Mouse (Mus musculus) megakaryocyte-erythroid progenitor cell, adult 5-6 weeks (primary cell): ENCODE results near the gene Dand5. TPM values are rescaled to one million over a fixed set of nuclear protein-coding genes. Genes with fewer than 3 reads are reported as not detected.
"Not testable (repeated sequence)": the region's sequence is repeated elsewhere in the genome, so short reads cannot be mapped to it uniquely, and the experiment has no call there.

Experiments used
- ATAC-seq: replicated peaks from 2 replicates; pipeline ENCODE4 v1.8.0; 2016; ENCODE audit warnings: mild to moderate bottlenecking, inconsistent platforms; ENCODE audit not compliant: severe bottlenecking, poor library complexity, low FRiP score, low TSS enrichment
- total RNA-seq, 2 experiments: library from RNA; stranded (forward) in 1 of 2; stranded (reverse) in 1 of 2; fragments of 200-1000, 215-1000 nt in 1 of 2; fragments of >200 nt in 1 of 2; fragmentation: Nextera tagmentation in 1 of 2; gene quantifications; 2 replicates each; pipeline ENCODE4 v1.2.3; 2014 to 2017

Gene Dand5
- total RNA-seq, 2 experiments from 2014 or later, result 3.7 to 4.7 TPM

DNA sequence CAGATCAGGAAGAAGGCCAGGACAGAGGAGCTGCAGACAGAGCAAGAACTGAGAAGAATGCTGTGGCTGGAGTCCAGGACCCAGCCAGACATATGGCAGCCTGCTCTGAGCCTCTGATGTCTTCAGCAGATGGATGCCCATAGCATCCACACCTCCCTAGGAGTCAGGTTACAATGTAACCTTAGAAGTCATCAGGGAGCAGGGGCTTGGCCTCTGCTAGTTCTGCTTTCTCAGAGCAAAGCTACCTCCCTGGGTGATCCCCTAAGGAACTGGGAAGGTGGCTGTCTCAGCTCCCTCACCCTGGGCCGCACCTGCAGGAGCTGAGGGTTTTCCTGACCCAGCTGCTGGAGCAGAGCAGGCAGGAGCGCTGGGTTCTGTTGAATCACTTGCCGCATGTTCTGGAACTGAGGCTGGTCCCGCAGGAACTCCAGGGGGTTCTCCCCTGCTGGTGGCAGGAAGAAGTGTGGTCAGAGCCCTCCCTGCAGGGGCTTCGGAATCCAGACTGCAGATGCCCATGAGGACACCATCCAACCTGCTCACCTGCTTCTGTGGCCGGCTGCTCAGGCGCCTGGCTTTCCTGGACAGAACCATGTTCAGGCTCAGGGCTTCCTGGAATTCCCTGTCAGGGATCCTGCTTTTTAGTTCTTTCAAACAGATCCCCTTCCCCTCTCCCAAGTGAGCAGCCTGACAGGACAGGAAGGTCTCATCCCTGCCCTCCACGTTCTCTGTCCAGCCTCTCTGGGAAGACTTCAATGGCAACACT lies 14.7 kb upstream of the Dand5 start:
- ATAC-seq, result no peak

- no peak for ATAC-seq
Measured at GRCm38 (mm10) chr8:84834866-84835855, 12.5 kb upstream of the Dand5 start.

DNA sequence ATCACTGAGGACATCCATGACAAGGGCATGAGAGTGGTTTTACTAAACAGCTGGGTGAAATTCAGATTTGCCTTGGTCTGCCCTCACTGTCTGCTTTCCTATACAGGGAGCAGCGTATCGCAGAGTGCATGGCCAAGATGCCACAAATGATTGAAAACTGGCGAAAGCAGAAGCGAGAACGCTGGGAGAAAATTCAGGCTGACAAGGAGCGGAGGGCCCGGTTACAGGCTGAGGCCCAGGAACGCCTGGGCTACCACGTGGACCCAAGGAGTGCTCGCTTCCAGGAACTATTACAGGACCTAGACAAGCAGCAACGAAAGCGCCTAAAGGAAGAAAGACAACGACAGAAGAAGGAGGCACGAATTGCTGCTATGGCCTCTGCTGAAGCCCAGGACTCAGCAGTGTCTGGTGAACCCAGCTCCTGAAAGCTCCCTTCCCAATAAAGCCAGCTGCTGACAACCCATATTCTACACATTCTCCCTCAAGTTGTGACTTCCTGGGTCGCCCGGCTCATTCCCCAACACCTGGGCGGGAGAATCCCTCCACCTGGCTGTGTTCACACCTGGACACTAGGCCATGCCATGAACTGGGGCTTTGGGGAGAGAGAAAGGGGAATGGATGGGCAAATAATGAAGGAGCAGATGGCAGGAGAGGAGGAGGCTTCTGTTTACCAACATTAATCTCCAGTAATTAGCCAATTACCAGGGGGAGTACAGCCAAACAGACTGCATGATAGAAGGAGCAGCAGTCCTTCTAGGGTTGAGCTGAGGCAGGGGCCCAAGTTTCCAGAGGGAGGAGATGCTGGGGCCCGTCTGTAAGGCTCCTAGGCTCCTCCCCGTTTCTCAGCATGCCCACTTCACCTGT lies 11.6 kb upstream of the Dand5 start:
- ATAC-seq, result no peak

- ATAC-seq, result no peak
Measured at GRCm38 (mm10) chr8:84832759-84833742, 10.4 kb upstream of the Dand5 start.

DNA sequence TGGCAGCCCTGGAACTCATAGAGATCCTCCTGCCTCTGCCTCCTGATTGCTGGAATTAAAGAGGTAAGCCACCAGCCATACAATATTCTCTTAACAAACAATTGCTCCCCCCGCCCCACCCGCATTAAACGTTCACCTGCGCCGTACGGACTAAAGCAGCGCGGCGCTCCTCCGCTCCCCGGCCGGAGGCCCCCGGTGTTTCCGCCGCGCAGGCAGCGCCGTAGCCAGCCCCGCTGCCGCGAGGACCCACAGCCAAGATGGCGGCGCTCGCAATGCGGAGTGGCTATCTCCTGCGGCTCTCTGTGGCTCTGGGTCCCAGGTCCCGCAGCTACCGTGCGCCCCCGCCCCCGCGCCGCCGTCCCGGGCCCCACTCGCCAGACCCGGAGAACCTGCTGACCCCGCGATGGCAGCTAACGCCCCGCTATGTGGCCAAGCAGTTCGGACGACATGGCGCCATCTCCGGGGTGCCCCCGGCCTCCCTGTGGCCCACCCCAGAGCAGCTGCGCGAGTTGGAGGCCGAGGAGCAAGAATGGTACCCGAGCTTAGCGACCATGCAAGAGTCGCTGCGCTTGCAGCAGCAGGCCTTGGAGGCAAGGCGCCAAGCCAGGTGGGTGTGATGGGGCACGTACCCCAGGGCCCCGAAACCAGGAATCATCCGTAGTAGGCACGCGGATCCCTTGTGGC lies 9.6 kb upstream of the Dand5 start:
- peak; percentile 54 for ATAC-seq

DNA sequence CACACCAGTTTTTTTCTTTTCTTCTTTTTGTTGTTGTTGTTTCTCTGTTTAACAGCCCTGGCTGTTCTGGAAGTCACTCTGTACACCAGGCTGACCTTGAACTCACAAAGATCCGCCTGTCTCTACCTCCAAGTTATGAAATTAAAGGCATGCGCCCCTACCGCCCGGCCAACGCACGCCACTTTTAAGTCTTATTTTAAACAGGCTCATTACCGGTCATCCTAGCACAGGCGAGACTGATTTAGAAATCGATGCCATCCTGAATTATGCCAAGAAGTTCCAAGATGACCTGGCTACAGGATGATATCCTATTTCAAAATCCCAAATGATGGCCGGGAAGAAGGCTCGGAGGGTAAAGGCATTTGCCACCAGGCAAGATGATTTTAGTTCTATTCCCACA lies 8.9 kb upstream of the Dand5 start, which contains the start of gene Gadd45gip1:
Gene Gadd45gip1 (plus strand): TSS at position 33 of the 400 bp plus-strand sequence.
- 0 out of 2 replicates have a peak, but pooled peaks have one; percentile 69 for ATAC-seq

DNA sequence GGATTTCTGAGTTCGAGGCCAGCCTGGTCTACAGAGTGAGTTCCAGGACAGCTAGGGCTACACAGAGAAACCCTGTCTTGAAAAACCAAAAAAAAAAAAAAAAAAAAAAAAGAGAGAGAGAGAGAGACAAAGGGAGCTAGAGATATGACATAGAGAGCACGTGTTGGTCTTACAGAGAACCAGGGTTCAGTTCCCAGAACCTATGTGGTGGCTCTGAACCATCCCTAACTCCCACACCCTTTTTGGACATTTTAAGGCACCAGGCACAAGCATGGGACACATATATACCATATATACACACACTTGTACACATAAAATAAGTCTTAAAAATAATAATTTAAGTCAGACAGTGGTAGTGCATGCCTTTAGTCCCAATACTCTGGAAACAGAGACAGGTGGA lies 3.9 kb upstream of the Dand5 start:
- ATAC-seq, result not testable (repeated sequence)

DNA sequence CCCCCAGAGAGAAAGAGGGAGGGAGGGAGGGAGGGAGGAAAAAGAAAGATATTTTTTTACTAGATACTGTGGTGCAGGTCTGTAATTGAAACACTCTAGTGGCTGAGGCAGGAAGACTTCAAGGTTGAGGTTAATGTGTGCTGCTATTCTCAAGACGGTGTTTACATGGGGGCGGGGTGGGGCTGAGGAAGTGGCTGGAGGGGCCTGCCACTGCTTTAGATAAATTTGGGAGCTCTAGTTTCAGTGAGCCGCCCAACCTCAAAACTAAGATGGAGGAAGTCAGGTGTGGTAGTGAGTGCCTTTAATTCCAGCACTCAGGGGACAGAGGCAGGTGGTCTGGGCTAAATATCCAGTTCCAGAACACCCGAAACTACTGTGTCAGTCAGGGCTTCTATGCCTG lies 3.0 kb upstream of the Dand5 start:
- ATAC-seq, result no peak

DNA sequence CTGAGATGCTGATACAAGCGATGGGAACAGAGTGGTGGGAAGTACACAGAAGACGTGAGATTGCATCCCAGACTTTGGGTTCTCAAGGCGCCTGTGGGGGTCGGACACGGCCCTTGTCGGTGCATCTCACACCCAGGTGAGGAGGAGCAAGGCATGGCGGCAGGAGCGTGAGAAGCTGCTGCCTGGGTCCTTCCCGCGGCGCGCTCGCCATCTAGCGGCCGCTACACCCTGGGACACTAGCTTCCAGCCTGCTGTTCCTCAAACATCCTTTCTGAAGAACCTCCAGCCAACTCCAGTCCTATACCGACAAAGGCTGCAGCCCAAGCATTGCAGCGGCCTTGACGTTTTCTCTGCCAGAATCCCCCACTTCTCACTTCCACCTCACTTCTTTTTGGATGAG lies 1.0 kb upstream of the Dand5 start:
- peak; percentile 88 for ATAC-seq

DNA sequence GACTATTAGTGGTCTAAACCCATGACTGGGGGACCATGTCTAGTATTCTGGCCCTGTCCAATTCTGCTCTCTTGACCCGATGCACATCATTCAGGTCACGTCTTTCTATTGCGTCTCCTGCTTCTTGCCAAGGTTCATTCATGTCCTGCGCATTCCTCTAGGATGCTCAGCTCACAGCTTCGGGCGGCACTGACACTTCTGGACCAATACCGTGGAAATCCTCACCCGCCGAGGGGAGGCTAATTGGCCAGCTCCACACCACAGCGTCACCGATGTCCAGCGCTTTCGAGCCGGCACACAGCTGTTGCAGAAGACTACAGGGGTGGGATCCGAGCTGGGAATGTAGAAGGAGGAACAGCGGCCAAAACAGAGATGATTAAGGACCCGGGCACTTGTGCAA lies 6.5 kb downstream of the Dand5 start:
- no peak for ATAC-seq

- ATAC-seq, result peak; percentile 83
Measured at GRCm38 (mm10) chr8:84815547-84815946, 7.1 kb downstream of the Dand5 start.

- no peak for ATAC-seq
Measured at GRCm38 (mm10) chr8:84814555-84815441, 7.8 kb downstream of the Dand5 start.

DNA sequence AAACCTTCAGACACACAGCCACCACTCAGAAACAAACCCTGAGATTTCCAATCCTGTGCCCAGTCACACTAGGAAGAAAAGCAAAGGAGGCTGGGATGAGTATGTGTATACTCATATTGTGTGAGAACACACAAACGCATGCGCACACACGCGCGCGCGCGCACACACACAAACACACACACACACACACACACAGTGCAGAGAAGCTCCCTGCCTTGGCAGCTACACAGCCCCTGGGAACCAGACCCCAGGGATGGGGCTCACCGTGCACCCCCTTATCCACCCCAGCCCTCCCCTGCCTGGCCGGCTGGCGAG lies 8.4 kb downstream of the Dand5 start:
- ATAC-seq, result no peak

GRCm38 (mm10) chr8:84813830-84814229 lies 8.8 kb downstream of the Dand5 start:
- ATAC-seq, result no peak

DNA sequence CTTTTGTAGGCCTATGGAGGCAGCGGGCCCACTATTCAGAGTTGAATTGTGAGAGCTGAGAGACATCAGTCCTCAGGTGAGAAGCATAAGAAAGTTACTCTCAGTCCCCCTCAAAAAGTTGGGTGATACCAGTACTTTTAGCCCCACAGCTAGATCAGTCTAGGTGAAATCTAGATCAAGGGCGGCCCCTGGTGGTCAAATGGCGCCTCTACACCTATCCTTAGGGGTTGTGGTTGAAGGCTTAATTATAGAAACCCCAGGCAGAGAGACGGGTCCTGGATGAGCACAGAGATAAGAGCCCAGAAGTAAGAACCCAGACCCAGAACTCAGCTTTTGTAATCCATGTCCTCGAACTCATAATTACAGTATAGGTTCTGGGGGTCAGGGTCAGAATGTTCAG lies 9.6 kb downstream of the Dand5 start:
- peak; percentile 60 for ATAC-seq

- ATAC-seq, result no peak
Measured at GRCm38 (mm10) chr8:84811303-84811702, 11.3 kb downstream of the Dand5 start.

DNA sequence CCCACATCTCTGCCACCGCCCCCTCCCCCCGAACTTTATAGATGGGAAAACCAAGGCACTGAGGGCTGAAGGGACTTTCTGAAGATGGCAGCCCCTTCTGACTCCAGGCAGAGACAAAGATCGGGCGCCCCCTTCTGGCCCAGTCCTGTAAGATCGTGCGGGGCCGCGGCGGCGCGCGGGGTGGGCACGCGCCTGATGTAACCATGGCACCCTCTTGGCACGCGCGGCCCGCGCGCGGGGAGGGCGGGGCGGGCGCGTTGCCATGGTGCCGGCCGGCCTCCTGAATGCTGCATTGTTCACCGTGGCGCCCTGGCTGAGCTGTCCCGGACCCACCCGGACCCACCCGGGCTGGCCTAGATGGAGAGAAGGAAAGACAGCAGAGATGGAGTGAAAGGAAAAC lies 11.7 kb downstream of the Dand5 start:
- peak; percentile 63 for ATAC-seq
